Mouse (Mus musculus): ENCODE measurements at regions not wholly inside any gene's neighbourhood (a gene's known extent, or its start where the extent isn't known, plus 50 kb on each side); places are given as distances from the start of the nearest gene placed in this dataset.

GRCm38 (mm10) chr11:26742235-26742634, 148.4 kb upstream of the Vrk2 start:
- TF ChIP-seq MAFK (IDR thresholded peaks at IDR 0.05; ENCODE audit: insufficient read depth, low read depth, low read length) (no peak), ZNF384 (IDR thresholded peaks at IDR 0.05; ENCODE audit: low read depth, low read length) (no peak)
